Mouse (Mus musculus) brain, embryonic 14.5 days (tissue): ENCODE results near the gene Ptprj.

Experiments
- CTCF ChIP-seq: fragments of 200-500 bp; IDR thresholded peaks from 2 replicates; pipeline ENCODE4 v1.5.1; 2012; ENCODE audit warnings: inconsistent platforms, mild to moderate bottlenecking, moderate library complexity, borderline replicate concordance; ENCODE audit not compliant: insufficient read depth, insufficient read length; ENCODE audit errors: extremely low read depth
- POLR2A ChIP-seq: fragments of 200-500 bp; IDR thresholded peaks from 2 replicates; pipeline ENCODE4 v1.6.1; 2012; ENCODE audit warnings: mild to moderate bottlenecking, inconsistent platforms, borderline replicate concordance; ENCODE audit not compliant: poor library complexity, insufficient read depth, insufficient read length, severe bottlenecking; ENCODE audit errors: extremely low read depth

GRCm38 (mm10) chr2:90560197-90560843, 20.1 kb downstream of the Ptprj start:
- TF ChIP-seq CTCF (no peak), POLR2A (no peak)
